In the genomic region with DNA sequence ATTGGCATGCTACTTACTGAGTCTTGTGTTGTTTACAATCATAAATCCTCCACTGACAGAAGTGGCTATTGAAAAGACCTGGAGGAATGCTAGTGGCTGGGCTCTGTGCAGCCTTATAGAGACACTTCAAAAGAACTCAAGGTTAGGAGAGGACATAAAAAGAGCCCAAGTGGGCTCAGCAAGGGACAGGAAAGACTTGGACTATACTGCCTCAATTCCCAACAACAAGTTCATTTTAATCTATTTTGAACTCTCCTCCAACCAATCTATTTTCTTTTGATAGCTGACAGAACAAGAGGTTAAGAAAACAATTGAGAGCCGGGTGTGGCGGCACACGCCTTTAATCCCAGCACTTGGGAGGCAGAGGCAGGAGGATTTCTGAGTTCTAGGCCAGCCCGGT, we compare ENCODE assay signal across 17 mouse cellular contexts.
"Had no signal": no experiment of that assay in that cellular context is flagged by ENCODE, and none has a peak within 500 bp of the region (broad histone marks: within the 10 kb centered on the region; RNA-seq: fewer than 3 reads in every experiment).

No protein-coding gene starts in this region.

- ATAC-seq: liver, embryonic 12.5 days; liver, postnatal 0 days; lung, postnatal 0 days; midbrain, embryonic 13.5 days; midbrain, embryonic 15.5 days; midbrain, embryonic 16.5 days had no signal

- DNase-seq: left cerebral cortex, postnatal 4 days; liver; liver, embryonic 13.5 days; liver, postnatal 0 days; lung, adult 18-20 months; lung, adult 2 months; lung, embryonic 14.5 days; lung, postnatal 10 days; lung, postnatal 14 days; lung, postnatal 36 days; lung, postnatal 4 days; midbrain, embryonic 14.5 days had no signal
